Mouse (Mus musculus) right cerebral cortex, postnatal 4 days (tissue): ENCODE data around the gene Fermt3.
A peak's percentile ranks its signal among the peaks of the same experiment; 100 is the strongest.
"Not testable (repeated sequence)": the region's sequence is repeated elsewhere in the genome, so short reads cannot be mapped to it uniquely, and the experiment has no call there.

Experiments used
- DNase-seq: peaks from one replicate; pipeline ENCODE4 v3.0.0-alpha.2; 2022

Fermt3 gene

GRCm38 (mm10) chr19:7019191-7019590 lies at the start of gene Fermt3:
Gene Fermt3, minus strand, starts transcription at chr19:7019469.
- no peak for DNase-seq

GRCm38 (mm10) chr19:7068136-7068535 lies 48.9 kb upstream of the Fermt3 start:
- DNase-seq, result peak; percentile 97

GRCm38 (mm10) chr19:7067344-7068050 lies 48.2 kb upstream of the Fermt3 start:
- DNase-seq, result peak; percentile 4

- DNase-seq, result peak; percentile 1
These were observed 47.6 kb upstream of the Fermt3 start for GRCm38 (mm10) chr19:7066828-7067342.

DNA sequence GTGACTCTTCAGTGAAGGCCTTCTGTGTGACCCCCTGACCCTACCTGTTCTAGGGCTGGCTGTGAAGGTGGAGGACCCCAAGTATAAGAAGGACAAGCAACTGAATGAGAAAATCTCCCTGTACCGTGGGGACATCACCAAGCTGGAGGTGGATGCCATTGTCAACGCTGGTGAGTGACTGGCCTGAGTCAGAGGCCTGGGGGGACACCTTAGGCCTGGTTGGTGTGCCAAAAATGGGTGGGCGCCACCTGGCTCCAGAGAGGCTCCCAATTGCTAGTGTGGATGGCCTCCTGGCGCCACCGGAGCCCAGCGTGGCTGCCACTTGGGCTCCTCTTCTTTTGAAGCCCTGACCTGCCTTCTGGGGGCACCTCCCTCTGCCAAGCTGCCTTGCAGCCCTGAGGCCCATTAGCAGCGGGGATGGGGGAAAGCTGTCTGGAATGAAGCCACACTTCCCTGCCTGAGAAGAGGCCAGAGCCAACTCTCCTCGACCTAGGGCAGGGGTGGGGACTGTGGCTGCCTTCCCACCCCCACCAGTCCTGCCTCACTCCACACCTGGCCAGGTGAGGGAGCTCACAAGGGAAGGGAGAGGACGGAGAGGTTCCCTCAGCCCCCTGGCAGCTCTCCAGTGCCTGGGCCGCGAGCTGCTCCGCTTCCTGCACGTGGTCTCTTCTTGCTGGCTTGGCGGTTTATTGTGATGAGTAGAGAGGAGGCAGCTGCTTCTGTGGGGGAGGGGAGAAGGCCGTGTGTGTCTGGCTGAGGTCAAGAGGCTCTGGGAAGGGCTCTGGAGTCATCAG lies 47.0 kb upstream of the Fermt3 start:
- peak; percentile 57 for DNase-seq

GRCm38 (mm10) chr19:7064571-7064970 lies 45.3 kb upstream of the Fermt3 start:
- peak; percentile 94 for DNase-seq

DNA sequence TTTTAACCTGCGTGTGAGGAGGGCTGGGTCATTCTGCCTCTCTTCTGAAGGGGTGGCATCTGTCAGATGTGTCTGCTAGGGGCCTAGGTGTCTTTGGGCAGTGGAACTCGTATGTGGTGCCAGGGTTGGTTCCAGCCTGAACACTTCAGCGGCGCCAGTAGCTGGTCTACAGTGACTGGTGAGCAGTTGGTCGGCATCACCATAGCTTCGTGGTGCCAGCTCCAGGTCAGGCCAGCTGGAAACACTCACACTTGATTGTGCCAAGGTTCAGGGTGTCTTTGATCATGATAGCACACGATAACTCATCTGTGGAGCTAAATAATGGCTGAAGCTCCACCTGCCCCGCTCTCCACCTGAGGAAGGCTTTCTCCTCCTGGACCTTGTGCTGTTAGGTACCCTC lies 43.6 kb upstream of the Fermt3 start:
- DNase-seq, result no peak

DNA sequence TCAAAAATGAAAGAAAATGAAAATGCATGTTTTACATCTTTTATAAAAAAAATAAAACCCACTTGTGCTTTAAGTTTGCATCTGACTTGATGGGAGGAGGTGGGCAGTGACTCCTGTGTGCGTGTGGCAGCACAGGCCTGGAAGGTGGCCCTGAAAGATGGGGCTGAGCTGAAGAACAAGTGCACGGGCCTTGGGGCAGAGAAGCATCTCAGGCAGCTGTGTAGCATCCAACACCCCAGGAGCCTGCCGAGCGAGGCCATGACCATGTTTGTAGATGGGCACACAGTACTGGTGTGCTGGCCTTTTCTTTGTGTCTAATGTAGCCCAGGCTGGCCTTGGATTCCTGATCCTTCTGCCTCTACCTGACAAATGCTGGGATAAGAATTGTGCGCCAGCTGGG lies 42.8 kb upstream of the Fermt3 start:
- no peak for DNase-seq

DNA sequence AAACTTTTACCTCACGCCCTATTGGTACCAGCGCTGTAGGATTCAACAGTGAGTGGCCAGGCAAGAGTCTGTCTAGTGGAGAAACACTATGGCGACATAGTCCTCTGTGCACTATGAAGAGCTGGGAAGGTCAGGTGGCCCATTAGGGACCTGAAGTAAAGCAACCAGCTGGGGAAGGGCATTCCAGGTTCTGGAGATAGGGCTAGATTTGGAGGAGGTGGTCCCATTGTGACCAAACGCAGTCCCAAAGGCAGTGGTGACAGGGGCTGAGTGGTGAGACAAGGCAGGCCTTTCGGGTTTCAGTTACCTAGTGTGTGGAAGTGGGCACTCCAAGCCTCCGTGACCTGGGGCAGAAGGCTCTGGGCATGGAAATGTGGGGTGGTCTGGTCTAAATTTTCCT lies 39.3 kb upstream of the Fermt3 start:
- no peak for DNase-seq

DNA sequence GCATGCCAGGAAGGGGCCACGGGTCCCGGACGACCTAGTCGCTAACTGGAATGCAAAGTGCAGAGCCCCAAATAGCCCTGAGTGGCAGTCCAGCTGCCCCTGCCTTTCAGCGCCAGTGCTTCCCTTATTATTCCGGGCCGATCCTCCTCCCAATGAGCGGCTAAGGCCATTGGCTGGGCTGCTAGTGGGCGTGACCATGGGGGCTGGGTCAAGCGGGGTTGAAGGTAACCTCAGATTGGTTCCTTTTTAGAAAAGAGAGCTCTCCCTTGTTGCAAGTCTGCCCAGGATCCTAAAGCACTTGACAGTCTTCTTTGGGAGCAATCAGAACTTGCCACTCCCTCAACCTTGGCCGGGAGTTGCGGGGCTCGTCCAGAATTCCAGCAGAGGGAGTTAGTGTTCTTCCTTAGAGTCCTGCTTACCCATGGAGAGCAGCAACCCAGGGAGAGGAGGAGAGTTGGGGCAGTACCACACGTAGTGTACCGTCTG lies 38.5 kb upstream of the Fermt3 start:
- DNase-seq, result peak; percentile 44

GRCm38 (mm10) chr19:7057126-7057721 lies 38.0 kb upstream of the Fermt3 start:
- peak; percentile 62 for DNase-seq

DNA sequence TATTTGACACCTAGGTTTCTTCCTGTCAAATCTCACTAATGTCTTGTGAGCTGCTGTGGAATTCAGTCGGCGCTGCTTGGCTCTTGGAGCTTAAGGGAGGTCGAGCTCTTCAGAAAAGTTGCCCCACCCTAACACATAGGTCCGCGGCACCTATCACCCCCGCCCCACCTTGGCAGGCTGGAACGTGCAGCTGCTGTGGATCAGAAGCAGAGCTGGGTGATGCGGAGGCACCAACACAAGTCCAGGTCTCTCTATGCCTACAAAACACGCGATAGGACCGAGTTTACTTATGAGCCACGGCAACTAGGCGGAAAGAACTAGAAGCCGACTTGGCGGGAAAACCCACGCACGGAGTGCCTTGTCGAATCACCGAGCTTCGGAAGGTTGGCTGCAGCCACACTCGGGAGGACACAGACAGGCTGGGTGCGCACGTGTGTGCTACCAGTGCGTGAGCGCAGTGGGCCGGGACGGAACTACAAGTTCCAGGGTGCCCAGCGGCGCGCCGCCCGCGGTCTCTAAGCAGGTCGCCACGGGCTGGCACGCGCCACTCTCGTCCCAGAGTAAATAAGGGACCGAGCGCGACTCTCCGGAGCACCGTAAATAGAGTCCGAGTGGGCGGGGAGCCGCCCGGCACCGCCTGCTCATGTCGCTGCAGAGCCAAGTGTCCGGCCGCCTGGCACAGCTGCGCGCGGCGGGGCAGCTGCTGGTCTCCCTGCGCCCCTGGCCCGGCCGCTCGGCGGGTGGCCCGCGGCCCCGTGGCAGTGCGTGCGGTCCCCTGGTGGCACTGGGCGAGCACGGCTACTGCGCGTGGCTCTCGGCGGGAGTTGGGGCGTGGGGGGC lies 37.2 kb upstream of the Fermt3 start, which contains the start of gene Macrod1:
Gene Macrod1 (plus strand): TSS at position 563 of the 840 bp plus-strand sequence.
- peak; percentile 80 for DNase-seq

GRCm38 (mm10) chr19:7055173-7055572 lies 35.9 kb upstream of the Fermt3 start:
- no peak for DNase-seq

GRCm38 (mm10) chr19:7054772-7055171 lies 35.5 kb upstream of the Fermt3 start:
- no peak for DNase-seq

GRCm38 (mm10) chr19:7053382-7053781 lies 34.1 kb upstream of the Fermt3 start:
- not testable (repeated sequence) for DNase-seq

- no peak for DNase-seq
These were observed 25.4 kb upstream of the Fermt3 start for GRCm38 (mm10) chr19:7044706-7045105.

DNA sequence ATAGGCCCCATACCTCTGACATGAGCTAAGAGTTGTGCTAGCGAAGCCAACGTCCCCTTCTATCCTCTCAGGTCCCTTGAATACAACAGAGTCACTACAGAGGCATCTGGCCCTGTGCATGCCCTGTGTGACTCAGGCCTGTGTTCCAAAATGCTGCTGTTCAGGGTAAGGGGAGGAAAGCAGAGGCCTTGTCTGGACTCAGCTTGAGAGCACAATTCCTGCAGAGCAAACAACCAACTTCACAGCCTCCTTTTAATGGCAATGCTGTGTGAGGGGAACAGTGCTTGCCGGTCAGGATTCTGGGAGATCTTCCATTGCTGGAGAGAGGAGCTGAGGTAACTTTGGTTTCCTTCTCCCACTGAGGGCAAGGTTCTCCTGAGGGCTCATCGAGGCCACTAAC lies 25.0 kb upstream of the Fermt3 start:
- no peak for DNase-seq

DNA sequence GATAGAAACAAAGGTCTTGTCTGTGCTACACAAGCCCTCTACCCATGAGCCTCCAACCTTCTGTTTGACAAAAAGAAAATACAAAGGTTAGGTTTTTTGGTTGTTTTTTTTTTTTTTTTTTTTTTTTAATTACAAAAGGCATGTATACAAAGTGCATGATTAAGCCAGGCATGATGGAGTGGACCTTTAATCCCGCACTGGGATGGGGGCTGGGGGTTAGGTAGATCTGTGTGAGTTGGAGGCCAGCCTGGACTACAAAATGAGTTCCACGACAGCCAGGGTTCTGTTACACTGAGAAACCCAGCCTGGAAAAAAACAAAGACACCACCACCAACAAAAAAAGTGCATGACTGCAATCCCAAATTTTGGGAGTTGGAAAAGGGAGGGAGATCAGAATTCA lies 21.9 kb upstream of the Fermt3 start:
- DNase-seq, result no peak

GRCm38 (mm10) chr19:7040637-7041130 lies 21.4 kb upstream of the Fermt3 start:
- DNase-seq, result no peak

DNA sequence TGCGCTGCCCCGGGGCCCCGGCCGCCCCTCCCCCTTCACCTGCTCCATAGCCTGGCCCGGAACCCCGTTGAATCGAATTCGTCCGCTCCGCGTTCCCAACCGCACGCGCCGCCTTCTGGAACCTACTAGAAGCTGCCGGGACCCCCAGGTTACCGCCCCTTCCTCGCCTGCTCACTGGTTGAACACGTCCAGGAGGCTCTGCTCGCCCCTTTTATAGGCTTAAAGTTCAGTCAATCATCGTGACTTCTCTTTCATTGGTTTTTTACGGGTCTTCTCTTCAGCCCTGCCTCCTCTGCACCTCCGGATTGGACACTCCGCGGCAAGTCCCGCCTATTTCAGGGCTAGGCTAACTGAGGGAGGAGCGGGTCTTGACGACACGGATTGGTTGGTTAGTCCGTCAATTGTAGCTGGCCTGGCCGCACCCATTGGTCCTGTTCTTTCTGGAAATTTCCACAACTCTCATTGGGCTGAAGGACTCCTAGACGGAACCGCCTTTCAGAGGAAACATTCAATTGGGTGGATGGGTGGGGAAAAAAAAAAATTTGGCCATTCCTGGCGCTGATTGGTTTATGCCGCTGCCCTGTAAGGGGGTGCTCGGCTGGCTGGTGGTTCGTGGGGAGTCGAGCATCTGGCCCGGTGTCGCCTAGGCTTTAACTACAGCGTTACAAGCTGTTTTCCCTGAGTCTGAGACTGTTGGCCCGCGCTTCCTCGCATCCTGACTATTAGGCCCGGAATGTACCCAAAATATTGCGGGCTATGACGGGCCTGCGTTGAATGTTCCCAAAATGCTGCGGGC lies 20.8 kb upstream of the Fermt3 start, which contains the start of gene Stip1:
Gene Stip1 (minus strand): TSS at position 127 of the 796 bp plus-strand sequence.
- peak; percentile 96 for DNase-seq

DNA sequence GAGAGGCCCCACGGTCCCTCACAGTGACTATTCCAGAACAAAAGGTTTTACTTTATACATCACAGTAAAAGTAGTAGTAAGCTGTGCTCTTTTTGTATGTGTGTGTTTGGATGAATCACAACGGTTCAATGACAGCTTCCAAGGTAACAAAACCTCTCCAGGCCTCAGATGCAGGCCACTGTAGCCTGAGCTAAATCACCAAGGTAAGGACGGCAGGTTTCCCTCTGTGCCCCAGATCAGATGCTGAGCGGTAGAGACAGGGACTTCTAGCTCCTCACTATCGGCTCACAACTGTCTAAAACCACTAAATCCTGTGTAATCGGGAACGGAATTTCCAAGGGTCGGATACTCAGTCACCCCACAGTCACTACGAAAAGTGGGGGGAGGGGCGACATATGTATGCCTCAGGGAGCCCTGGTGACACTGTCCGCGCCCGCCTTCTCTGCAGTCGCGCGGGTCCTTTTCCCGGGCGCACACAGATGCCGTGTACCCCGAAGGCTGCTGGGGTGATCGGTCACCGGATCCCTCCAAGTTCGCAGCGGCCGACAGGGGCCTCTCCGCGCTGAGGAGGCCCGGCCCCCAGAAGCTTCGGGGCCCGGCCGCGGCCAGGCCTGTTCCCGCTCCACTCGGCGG lies 19.9 kb upstream of the Fermt3 start:
- DNase-seq, result peak; percentile 61
